Mouse (Mus musculus): ENCODE measurements around the gene Mtg1. TPM values are rescaled to one million over a fixed set of nuclear protein-coding genes. Genes with fewer than 3 reads are reported as not detected.
A peak's percentile ranks its signal among the peaks of the same experiment; 100 is the strongest.

The Mtg1 gene
- polyA plus RNA-seq, 1 experiment from 2014 or later = 28.4 TPM

- no peaks in the 10 kb centered on the region for H3K9me3 ChIP-seq (ENCODE audit: low read depth, low read length)
- no peak overlapping the region for H3K4me3 ChIP-seq (ENCODE audit: low read depth, low read length)
- 54% methylated on average over 4 of the region's 4 CpGs for WGBS
- no peak overlapping the region for H3K4me2 ChIP-seq
- H3K4me1 ChIP-seq (ENCODE audit: insufficient read depth) = no peaks in the 10 kb centered on the region
- ATAC-seq (ENCODE audit: insufficient read depth) (no peak), DNase-seq (peak; percentile 71)
- H3K9ac ChIP-seq = no peak overlapping the region
- no peaks in the 10 kb centered on the region for H3K27me3 ChIP-seq (ENCODE audit: insufficient read depth, low read length)
- H3K27ac ChIP-seq (ENCODE audit: low read depth) = no peak overlapping the region
- peak; percentile 58 for TF ChIP-seq CTCF (IDR thresholded peaks at IDR 0.05; ENCODE audit: low read depth)
- H3K36me3 ChIP-seq (ENCODE audit: insufficient read depth) = no peaks in the 10 kb centered on the region
These were observed 51.3 kb downstream of the Mtg1 start for GRCm38 (mm10) chr7:140188391-140189328.

GRCm38 (mm10) chr7:140190435-140190834 lies 53.1 kb downstream of the Mtg1 start:
- DNase-seq (no peak), ATAC-seq (ENCODE audit: insufficient read depth) (no peak)
- H3K4me2 ChIP-seq = no peak overlapping the region
- TF ChIP-seq CTCF (IDR thresholded peaks at IDR 0.05; ENCODE audit: low read depth) = no peak
- no peaks in the 10 kb centered on the region for H3K36me3 ChIP-seq (ENCODE audit: insufficient read depth)
- no peak overlapping the region for H3K9ac ChIP-seq
- H3K4me3 ChIP-seq (ENCODE audit: low read depth, low read length) = no peak overlapping the region
- 82% methylated on average over 1 of the region's 1 CpGs for WGBS
- no peaks in the 10 kb centered on the region for H3K9me3 ChIP-seq (ENCODE audit: low read depth, low read length)
- H3K27ac ChIP-seq (ENCODE audit: low read depth) = no peak overlapping the region
- H3K27me3 ChIP-seq (ENCODE audit: insufficient read depth, low read length) = no peaks in the 10 kb centered on the region
- no peaks in the 10 kb centered on the region for H3K4me1 ChIP-seq (ENCODE audit: insufficient read depth)

GRCm38 (mm10) chr7:140192445-140192844 lies 55.1 kb downstream of the Mtg1 start:
- TF ChIP-seq CTCF (IDR thresholded peaks at IDR 0.05; ENCODE audit: low read depth) = no peak
- H3K9me3 ChIP-seq (ENCODE audit: low read depth, low read length) = no peaks in the 10 kb centered on the region
- H3K9ac ChIP-seq = no peak overlapping the region
- DNase-seq (no peak), ATAC-seq (ENCODE audit: insufficient read depth) (no peak)
- H3K27me3 ChIP-seq (ENCODE audit: insufficient read depth, low read length) = no peaks in the 10 kb centered on the region
- H3K4me1 ChIP-seq (ENCODE audit: insufficient read depth) = no peaks in the 10 kb centered on the region
- H3K4me2 ChIP-seq = no peak overlapping the region
- H3K36me3 ChIP-seq (ENCODE audit: insufficient read depth) = no peaks in the 10 kb centered on the region
- no peak overlapping the region for H3K27ac ChIP-seq (ENCODE audit: low read depth)
- no peak overlapping the region for H3K4me3 ChIP-seq (ENCODE audit: low read depth, low read length)
- WGBS = 46% methylated on average over 2 of the region's 2 CpGs

DNA sequence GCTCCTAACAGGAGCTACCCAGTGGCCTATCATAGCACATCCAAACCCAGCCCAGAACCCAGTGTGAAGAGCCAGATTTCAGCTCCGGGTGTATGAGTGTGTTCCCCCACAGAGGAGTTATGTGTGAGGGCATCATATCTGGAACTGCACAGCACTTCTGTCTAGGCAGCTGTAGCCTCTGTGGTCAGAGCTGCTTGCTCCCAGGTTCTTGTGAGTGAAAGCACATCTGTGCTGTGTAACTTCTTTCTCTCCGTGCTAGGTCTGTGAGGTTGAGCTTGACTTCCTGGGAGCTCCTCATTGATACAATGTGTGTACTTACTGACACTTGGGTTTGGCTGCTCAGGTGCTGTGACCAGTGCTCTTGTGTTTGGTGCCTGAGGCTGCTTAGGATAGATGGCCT lies 55.5 kb downstream of the Mtg1 start:
- WGBS = 79% methylated on average over 2 of the region's 2 CpGs
- no peaks in the 10 kb centered on the region for H3K4me1 ChIP-seq (ENCODE audit: insufficient read depth)
- H3K4me3 ChIP-seq (ENCODE audit: low read depth, low read length) = no peak overlapping the region
- H3K36me3 ChIP-seq (ENCODE audit: insufficient read depth) = no peaks in the 10 kb centered on the region
- no peak for ATAC-seq (ENCODE audit: insufficient read depth)
- no peaks in the 10 kb centered on the region for H3K9me3 ChIP-seq (ENCODE audit: low read depth, low read length)
- no peak for DNase-seq
- no peak overlapping the region for H3K9ac ChIP-seq
- TF ChIP-seq CTCF (IDR thresholded peaks at IDR 0.05; ENCODE audit: low read depth) = no peak
- H3K27ac ChIP-seq (ENCODE audit: low read depth) = no peak overlapping the region
- no peaks in the 10 kb centered on the region for H3K27me3 ChIP-seq (ENCODE audit: insufficient read depth, low read length)
- no peak overlapping the region for H3K4me2 ChIP-seq

GRCm38 (mm10) chr7:140194031-140194430 lies 56.7 kb downstream of the Mtg1 start:
- Histone ChIP-seq H3K27me3 (ENCODE audit: insufficient read depth, low read length) (no peaks in the 10 kb centered on the region), H3K4me3 (ENCODE audit: low read depth, low read length) (no peak overlapping the region), H3K9ac (no peak overlapping the region), H3K4me2 (no peak overlapping the region), H3K4me1 (ENCODE audit: insufficient read depth) (no peaks in the 10 kb centered on the region), H3K36me3 (ENCODE audit: insufficient read depth) (no peaks in the 10 kb centered on the region), H3K27ac (ENCODE audit: low read depth) (no peak overlapping the region), H3K9me3 (ENCODE audit: low read depth, low read length) (no peaks in the 10 kb centered on the region)
- WGBS = 74% methylated on average over 4 of the region's 4 CpGs
- no peak for ATAC-seq (ENCODE audit: insufficient read depth)
- TF ChIP-seq CTCF (IDR thresholded peaks at IDR 0.05; ENCODE audit: low read depth) = no peak
- DNase-seq = no peak

DNA sequence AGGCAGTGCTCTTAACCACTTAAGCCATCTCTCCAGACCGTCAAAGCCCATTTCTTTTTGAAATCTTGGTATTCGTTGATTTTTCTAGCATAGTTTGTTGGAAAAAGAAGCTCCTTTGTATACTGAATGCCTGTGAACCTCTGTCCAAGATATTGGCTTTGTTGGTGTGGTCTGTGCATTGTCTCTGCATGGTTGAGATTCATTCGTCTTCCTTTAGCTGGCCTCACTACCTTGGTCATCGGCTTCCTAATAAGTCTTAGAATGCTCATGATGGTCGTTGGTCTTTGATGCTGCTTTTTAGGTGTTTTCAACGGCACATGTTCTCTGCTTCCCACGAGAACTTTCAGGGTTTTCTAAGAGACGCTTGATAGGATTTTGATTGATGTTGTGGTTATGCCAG lies 58.6 kb downstream of the Mtg1 start:
- no peak overlapping the region for H3K4me3 ChIP-seq (ENCODE audit: low read depth, low read length)
- H3K4me2 ChIP-seq = no peak overlapping the region
- no peak overlapping the region for H3K9ac ChIP-seq
- no peaks in the 10 kb centered on the region for H3K4me1 ChIP-seq (ENCODE audit: insufficient read depth)
- 77% methylated on average over 8 of the region's 8 CpGs for WGBS
- H3K27ac ChIP-seq (ENCODE audit: low read depth) = no peak overlapping the region
- no peak for DNase-seq
- no peak for TF ChIP-seq CTCF (IDR thresholded peaks at IDR 0.05; ENCODE audit: low read depth)
- no peaks in the 10 kb centered on the region for H3K36me3 ChIP-seq (ENCODE audit: insufficient read depth)
- no peaks in the 10 kb centered on the region for H3K9me3 ChIP-seq (ENCODE audit: low read depth, low read length)
- no peak for ATAC-seq (ENCODE audit: insufficient read depth)
- no peaks in the 10 kb centered on the region for H3K27me3 ChIP-seq (ENCODE audit: insufficient read depth, low read length)

Other genes starting within 250 kb of the Mtg1 start
- 0.45 and 0.53 TPM in 2 replicates for gene Kndc1, start 242.9 kb upstream of the Mtg1 start, polyA plus RNA-seq (2014; fragmentation: Nextera tagmentation; extraction: Ambion mirVana)
- 0.14 TPM in 1 of 2 replicates, not detected in the other for gene Utf1, start 193.8 kb upstream of the Mtg1 start, polyA plus RNA-seq (2014; fragmentation: Nextera tagmentation; extraction: Ambion mirVana)
- gene 6430531B16Rik, start 158.8 kb upstream of the Mtg1 start, polyA plus RNA-seq (2014; fragmentation: Nextera tagmentation; extraction: Ambion mirVana) = 0.30 and 0.37 TPM in 2 replicates
- gene Adam8, start 145.0 kb upstream of the Mtg1 start, polyA plus RNA-seq (2014; fragmentation: Nextera tagmentation; extraction: Ambion mirVana) = 1.7 and 2.0 TPM in 2 replicates
- 39.1 and 39.5 TPM in 2 replicates for gene Zfp511, start 101.2 kb upstream of the Mtg1 start, polyA plus RNA-seq (2014; fragmentation: Nextera tagmentation; extraction: Ambion mirVana)
- gene Tubgcp2, start 100.9 kb upstream of the Mtg1 start, polyA plus RNA-seq (2014; fragmentation: Nextera tagmentation; extraction: Ambion mirVana) = 63.0 and 65.8 TPM in 2 replicates
- gene Msx3, start 88.5 kb upstream of the Mtg1 start, polyA plus RNA-seq (2014; fragmentation: Nextera tagmentation; extraction: Ambion mirVana) = not detected in 2 replicates
- gene Caly, start 55.0 kb upstream of the Mtg1 start, polyA plus RNA-seq (2014; fragmentation: Nextera tagmentation; extraction: Ambion mirVana) = 0.46 TPM in 1 of 2 replicates, not detected in the other
- 0.43 TPM in 1 of 2 replicates, not detected in the other for gene Prap1, start 44.2 kb upstream of the Mtg1 start, polyA plus RNA-seq (2014; fragmentation: Nextera tagmentation; extraction: Ambion mirVana)
- 10.5 and 16.5 TPM in 2 replicates for gene Fuom, start 35.1 kb upstream of the Mtg1 start, polyA plus RNA-seq (2014; fragmentation: Nextera tagmentation; extraction: Ambion mirVana)
- gene Paox, start 21.8 kb upstream of the Mtg1 start, polyA plus RNA-seq (2014; fragmentation: Nextera tagmentation; extraction: Ambion mirVana) = 21.3 and 24.8 TPM in 2 replicates
- gene Echs1, start 21.1 kb upstream of the Mtg1 start, polyA plus RNA-seq (2014; fragmentation: Nextera tagmentation; extraction: Ambion mirVana) = 148 and 164 TPM in 2 replicates
- gene Sprn, start 17.3 kb downstream of the Mtg1 start, polyA plus RNA-seq (2014; fragmentation: Nextera tagmentation; extraction: Ambion mirVana) = 0.12 and 0.20 TPM in 2 replicates
- gene Olfr522, start 27.2 kb downstream of the Mtg1 start, polyA plus RNA-seq (2014; fragmentation: Nextera tagmentation; extraction: Ambion mirVana) = not detected in 2 replicates
- gene Olfr523, start 35.7 kb downstream of the Mtg1 start, polyA plus RNA-seq (2014; fragmentation: Nextera tagmentation; extraction: Ambion mirVana) = not detected in 2 replicates
- gene Olfr524, start 68.4 kb downstream of the Mtg1 start, polyA plus RNA-seq (2014; fragmentation: Nextera tagmentation; extraction: Ambion mirVana) = not detected in 2 replicates
- gene Cd163l1, start 80.7 kb downstream of the Mtg1 start, polyA plus RNA-seq (2014; fragmentation: Nextera tagmentation; extraction: Ambion mirVana) = not detected in 2 replicates
- gene 5830411N06Rik, start 109.7 kb downstream of the Mtg1 start, polyA plus RNA-seq (2014; fragmentation: Nextera tagmentation; extraction: Ambion mirVana) = not detected in 2 replicates
- gene Olfr525, start 183.3 kb downstream of the Mtg1 start, polyA plus RNA-seq (2014; fragmentation: Nextera tagmentation; extraction: Ambion mirVana) = not detected in 2 replicates
- gene Olfr527, start 196.5 kb downstream of the Mtg1 start, polyA plus RNA-seq (2014; fragmentation: Nextera tagmentation; extraction: Ambion mirVana) = not detected in 2 replicates
- not detected in 2 replicates for gene Olfr60, start 224.1 kb downstream of the Mtg1 start, polyA plus RNA-seq (2014; fragmentation: Nextera tagmentation; extraction: Ambion mirVana)
- gene Olfr530, start 238.8 kb downstream of the Mtg1 start, polyA plus RNA-seq (2014; fragmentation: Nextera tagmentation; extraction: Ambion mirVana) = not detected in 2 replicates